Mouse (Mus musculus): ENCODE measurements around the gene Ing4. TPM values are rescaled to one million over a fixed set of nuclear protein-coding genes. Genes with fewer than 3 reads are reported as not detected.

Ing4 gene
- polyA plus RNA-seq, 1 experiment: 11.3 TPM

- Histone ChIP-seq H3K27me3 (ENCODE audit: control insufficient read depth, insufficient read depth, low read length) (no peaks in the 10 kb centered on the region), H3K4me3 (ENCODE audit: control insufficient read depth, low read depth, low read length) (peak overlapping the region; percentile 94), H3K36me3 (ENCODE audit: control insufficient read depth, insufficient read depth, low read length) (no peaks in the 10 kb centered on the region; the same call in none of the 2 replicates), H3K4me1 (ENCODE audit: control insufficient read depth, insufficient read depth, low read length) (no peaks in the 10 kb centered on the region; the same call in none of the 2 replicates), H3K27ac (ENCODE audit: control insufficient read depth, insufficient read depth, low read depth, low read length) (peak overlapping the region; percentile 40)
- TF ChIP-seq POLR2A (IDR thresholded peaks at IDR 0.05; ENCODE audit: control insufficient read depth, low read depth, low read length) (no peak), CTCF (IDR thresholded peaks at IDR 0.05; ENCODE audit: control insufficient read depth, insufficient read depth, insufficient replicate concordance, low read depth, low read length) (no peak)
Measured at GRCm38 (mm10) chr6:125039131-125039530, 429 bp upstream of the Ing4 start.

GRCm38 (mm10) chr6:125040221-125040620 is 661 bp downstream of the Ing4 start:
- H3K36me3 ChIP-seq (ENCODE audit: control insufficient read depth, insufficient read depth, low read length): no peaks in the 10 kb centered on the region; the same call in 1 of the 2 replicates
- H3K27me3 ChIP-seq (ENCODE audit: control insufficient read depth, insufficient read depth, low read length): no peaks in the 10 kb centered on the region
- TF ChIP-seq POLR2A (IDR thresholded peaks at IDR 0.05; ENCODE audit: control insufficient read depth, low read depth, low read length): no peak
- TF ChIP-seq CTCF (IDR thresholded peaks at IDR 0.05; ENCODE audit: control insufficient read depth, insufficient read depth, insufficient replicate concordance, low read depth, low read length): no peak
- no peak overlapping the region for H3K27ac ChIP-seq (ENCODE audit: control insufficient read depth, insufficient read depth, low read depth, low read length)
- peak overlapping the region; percentile 94 for H3K4me3 ChIP-seq (ENCODE audit: control insufficient read depth, low read depth, low read length)
- H3K4me1 ChIP-seq (ENCODE audit: control insufficient read depth, insufficient read depth, low read length): no peaks in the 10 kb centered on the region; the same call in none of the 2 replicates

- TF ChIP-seq CTCF (IDR thresholded peaks at IDR 0.05; ENCODE audit: control insufficient read depth, insufficient read depth, insufficient replicate concordance, low read depth, low read length): no peak
- TF ChIP-seq POLR2A (IDR thresholded peaks at IDR 0.05; ENCODE audit: control insufficient read depth, low read depth, low read length): no peak
- no peak overlapping the region for H3K27ac ChIP-seq (ENCODE audit: control insufficient read depth, insufficient read depth, low read depth, low read length)
- H3K4me3 ChIP-seq (ENCODE audit: control insufficient read depth, low read depth, low read length): no peak overlapping the region
- H3K4me1 ChIP-seq (ENCODE audit: control insufficient read depth, insufficient read depth, low read length): no peaks in the 10 kb centered on the region; the same call in none of the 2 replicates
- no peaks in the 10 kb centered on the region; the same call in 1 of the 2 replicates for H3K36me3 ChIP-seq (ENCODE audit: control insufficient read depth, insufficient read depth, low read length)
- H3K27me3 ChIP-seq (ENCODE audit: control insufficient read depth, insufficient read depth, low read length): no peaks in the 10 kb centered on the region
Measured at GRCm38 (mm10) chr6:125041047-125041446, 1.5 kb downstream of the Ing4 start.

- Histone ChIP-seq H3K4me3 (ENCODE audit: control insufficient read depth, low read depth, low read length) (no peak overlapping the region), H3K36me3 (ENCODE audit: control insufficient read depth, insufficient read depth, low read length) (no peaks in the 10 kb centered on the region; the same call in 1 of the 2 replicates), H3K27me3 (ENCODE audit: control insufficient read depth, insufficient read depth, low read length) (no peaks in the 10 kb centered on the region), H3K4me1 (ENCODE audit: control insufficient read depth, insufficient read depth, low read length) (peaks cover 2% of the 10 kb centered on the region), H3K27ac (ENCODE audit: control insufficient read depth, insufficient read depth, low read depth, low read length) (no peak overlapping the region)
- TF ChIP-seq CTCF (IDR thresholded peaks at IDR 0.05; ENCODE audit: control insufficient read depth, insufficient read depth, insufficient replicate concordance, low read depth, low read length) (no peak), POLR2A (IDR thresholded peaks at IDR 0.05; ENCODE audit: control insufficient read depth, low read depth, low read length) (no peak)
Measured at GRCm38 (mm10) chr6:125042081-125042480, 2.5 kb downstream of the Ing4 start.

- no peaks in the 10 kb centered on the region; the same call in none of the 2 replicates for H3K36me3 ChIP-seq (ENCODE audit: control insufficient read depth, insufficient read depth, low read length)
Measured at GRCm38 (mm10) chr6:125046691-125047090, 7.1 kb downstream of the Ing4 start.

GRCm38 (mm10) chr6:125049678-125050077 is 10.1 kb downstream of the Ing4 start, which contains the start of gene Acrbp:
TSS of gene Acrbp (plus strand) at chr6:125049689.
- Histone ChIP-seq H3K27ac (ENCODE audit: control insufficient read depth, insufficient read depth, low read depth, low read length) (peak within 1 kb of the TSS; percentile 95), H3K36me3 (ENCODE audit: control insufficient read depth, insufficient read depth, low read length) (no peaks in the 10 kb centered on the region; the same call in none of the 2 replicates), H3K4me1 (ENCODE audit: control insufficient read depth, insufficient read depth, low read length) (peaks cover 8% of the 10 kb centered on the region), H3K27me3 (ENCODE audit: control insufficient read depth, insufficient read depth, low read length) (no peaks in the 10 kb centered on the region), H3K4me3 (ENCODE audit: control insufficient read depth, low read depth, low read length) (peak within 1 kb of the TSS; percentile 94)
- TF ChIP-seq POLR2A (IDR thresholded peaks at IDR 0.05; ENCODE audit: control insufficient read depth, low read depth, low read length): peak; percentile 98
- no peak for TF ChIP-seq CTCF (IDR thresholded peaks at IDR 0.05; ENCODE audit: control insufficient read depth, insufficient read depth, insufficient replicate concordance, low read depth, low read length)

More at GRCm38 (mm10) chr6:125046691-125047090, 7.1 kb downstream of the Ing4 start:
- no peak for TF ChIP-seq POLR2A (IDR thresholded peaks at IDR 0.05; ENCODE audit: control insufficient read depth, low read depth, low read length)
- peak; percentile 60; the same call in 1 of the 2 replicates for TF ChIP-seq CTCF (IDR thresholded peaks at IDR 0.05; ENCODE audit: control insufficient read depth, insufficient read depth, insufficient replicate concordance, low read depth, low read length)
- Histone ChIP-seq H3K4me3 (ENCODE audit: control insufficient read depth, low read depth, low read length) (peak overlapping the region; percentile 52; the same call in 1 of the 2 replicates), H3K4me1 (ENCODE audit: control insufficient read depth, insufficient read depth, low read length) (peaks cover 8% of the 10 kb centered on the region), H3K27ac (ENCODE audit: control insufficient read depth, insufficient read depth, low read depth, low read length) (no peak overlapping the region), H3K27me3 (ENCODE audit: control insufficient read depth, insufficient read depth, low read length) (no peaks in the 10 kb centered on the region)

GRCm38 (mm10) chr6:125051237-125051636 is 11.7 kb downstream of the Ing4 start:
- Histone ChIP-seq H3K27me3 (ENCODE audit: control insufficient read depth, insufficient read depth, low read length) (no peaks in the 10 kb centered on the region), H3K27ac (ENCODE audit: control insufficient read depth, insufficient read depth, low read depth, low read length) (no peak overlapping the region), H3K4me1 (ENCODE audit: control insufficient read depth, insufficient read depth, low read length) (peaks cover 8% of the 10 kb centered on the region), H3K4me3 (ENCODE audit: control insufficient read depth, low read depth, low read length) (peak overlapping the region; percentile 94), H3K36me3 (ENCODE audit: control insufficient read depth, insufficient read depth, low read length) (no peaks in the 10 kb centered on the region; the same call in none of the 2 replicates)
- TF ChIP-seq POLR2A (IDR thresholded peaks at IDR 0.05; ENCODE audit: control insufficient read depth, low read depth, low read length): no peak
- peak; percentile 27; the same call in 1 of the 2 replicates for TF ChIP-seq CTCF (IDR thresholded peaks at IDR 0.05; ENCODE audit: control insufficient read depth, insufficient read depth, insufficient replicate concordance, low read depth, low read length)

All from testis, adult 2 months (tissue).